ENCODE assay signal across 28 mouse cellular contexts in genomic region chr9:65111698-65112097, GRCm38 (mm10). TPM values are rescaled to one million over a fixed set of nuclear protein-coding genes. Genes with fewer than 3 reads are reported as not detected.
A peak's percentile ranks its signal among the peaks of the same experiment; 100 is the strongest.
DNase-seq lines count a peak whose midpoint lies in the region; ATAC-seq and TF ChIP-seq lines count a peak whose summit lies in the region.
"Had no signal": no experiment of that assay in that cellular context is flagged by ENCODE, and none has a peak within 500 bp of the region (broad histone marks: within the 10 kb centered on the region; RNA-seq: fewer than 3 reads in every experiment).

No protein-coding gene starts in this region.

- H3K9ac ChIP-seq in hindbrain, embryonic 12.5 days = no peak overlapping the region
- H3K9ac ChIP-seq in neural tube, embryonic 15.5 days (replicated peaks) = no peak overlapping the region
- H3K9ac ChIP-seq: embryonic facial prominence, embryonic 13.5 days; embryonic facial prominence, embryonic 15.5 days; forebrain, embryonic 12.5 days had no signal

- intact Hi-C loops in gastrocnemius, adult 2 months (cut with DNase I) = no loop called here

- H3K4me2 ChIP-seq in hindbrain, embryonic 12.5 days (replicated peaks) = no peak overlapping the region
- no peak overlapping the region for H3K4me2 ChIP-seq in neural tube, embryonic 15.5 days
- H3K4me2 ChIP-seq: embryonic facial prominence, embryonic 13.5 days; embryonic facial prominence, embryonic 15.5 days; forebrain, embryonic 12.5 days had no signal

- no peaks in the 10 kb centered on the region for H3K27me3 ChIP-seq in hindbrain, embryonic 12.5 days
- H3K27me3 ChIP-seq in neural tube, embryonic 15.5 days (replicated peaks) = no peaks in the 10 kb centered on the region
- H3K27me3 ChIP-seq: embryonic facial prominence, embryonic 13.5 days; embryonic facial prominence, embryonic 15.5 days; forebrain, embryonic 12.5 days had no signal

- 90% methylated on average over 5 of the region's 5 CpGs for WGBS in hindbrain, embryonic 12.5 days
- 79% methylated on average over 5 of the region's 5 CpGs for WGBS in neural tube, embryonic 15.5 days

- TF ChIP-seq CTCF in gastrocnemius, adult 2 months (IDR thresholded peaks at IDR 0.05) = no peak

- no peaks in the 10 kb centered on the region for H3K9me3 ChIP-seq in hindbrain, embryonic 12.5 days (replicated peaks)
- no peaks in the 10 kb centered on the region for H3K9me3 ChIP-seq in neural tube, embryonic 15.5 days (replicated peaks)
- H3K9me3 ChIP-seq: embryonic facial prominence, embryonic 13.5 days; embryonic facial prominence, embryonic 15.5 days; forebrain, embryonic 10.5 days; forebrain, embryonic 12.5 days; G1E had no signal

- no peaks in the 10 kb centered on the region for H3K36me3 ChIP-seq in hindbrain, embryonic 12.5 days
- peaks cover 22% of the 10 kb centered on the region for H3K36me3 ChIP-seq in neural tube, embryonic 15.5 days
- H3K36me3 ChIP-seq: G1E had no signal

- peak; percentile 74 to 81 for DNase-seq in adrenal gland, adult (ENCODE audit: inconsistent age in 2 of 2, low spot score in 1 of 2)
- DNase-seq in adrenal gland, postnatal 4 days (ENCODE audit: low spot score in 2 of 2) = no peak
- DNase-seq in gastrocnemius, adult 2 months = no peak
- no peak for DNase-seq in gastrocnemius, adult 8-10 months (ENCODE audit: low spot score in 2 of 2)
- DNase-seq in adrenal gland, postnatal 14 days = peak; percentile 62
- peak; percentile 66 to 75 for DNase-seq in adrenal gland, postnatal 36 days
- DNase-seq: B cell, adult 2 months; cerebellum, adult 11 months; cerebellum, adult 18-20 months; cerebellum, adult 8-10 months; cerebellum, adult 9-11 months; cerebellum, postnatal 14 days; cerebellum, postnatal 36 days; embryo, embryonic 11 days had no signal

- no peak for ATAC-seq in hindbrain, embryonic 12.5 days (ENCODE audit: low FRiP score)
- ATAC-seq in neural tube, embryonic 15.5 days (ENCODE audit: low FRiP score) = no peak
- ATAC-seq: activated CD4-positive, CD25-positive, alpha-beta regulatory T cell, adult 4 months; CD4-positive, CD25-positive, alpha-beta regulatory T cell, adult 4 months; forebrain, embryonic 14.5 days; forebrain, embryonic 16.5 days; Patski had no signal

- no peak overlapping the region for H3K4me3 ChIP-seq in gastrocnemius, adult 2 months
- no peak overlapping the region for H3K4me3 ChIP-seq in hindbrain, embryonic 12.5 days
- no peak overlapping the region for H3K4me3 ChIP-seq in neural tube, embryonic 15.5 days (replicated peaks)
- H3K4me3 ChIP-seq: embryonic facial prominence, embryonic 13.5 days; embryonic facial prominence, embryonic 15.5 days; erythroblast, embryonic 14.5 days; forebrain, embryonic 10.5 days; forebrain, embryonic 12.5 days had no signal

- H3K4me1 ChIP-seq in hindbrain, embryonic 12.5 days = peaks cover 26% of the 10 kb centered on the region
- peaks cover 14% of the 10 kb centered on the region for H3K4me1 ChIP-seq in neural tube, embryonic 15.5 days

- peak overlapping the region; percentile 16; the same call in 1 of the 2 replicates for H3K27ac ChIP-seq in gastrocnemius, adult 2 months
- no peak overlapping the region for H3K27ac ChIP-seq in hindbrain, embryonic 12.5 days
- no peak overlapping the region for H3K27ac ChIP-seq in neural tube, embryonic 15.5 days (replicated peaks)
- H3K27ac ChIP-seq: embryonic facial prominence, embryonic 13.5 days; embryonic facial prominence, embryonic 15.5 days; forebrain, embryonic 10.5 days; forebrain, embryonic 12.5 days had no signal

RNA-seq across cellular contexts. Expression of gene Igdcc4, which starts 10.4 kb away (rescaled TPM):
- total RNA-seq in adrenal gland, postnatal 4 days (2021) = 10 to 100 TPM; 36.6 to 41.9 TPM
- 10 to 100 TPM; 22.1 to 34.4 TPM for total RNA-seq in gastrocnemius, adult 2 months (2021)
- total RNA-seq in gastrocnemius, adult 8-10 months (2022) = 10 to 100 TPM; 28.1 to 32.6 (median 30.4) TPM
- total RNA-seq in adrenal gland, postnatal 14 days (2021) = 18.3 and 23.2 TPM in 2 replicates
- total RNA-seq in adrenal gland, postnatal 36 days (2021) = 10 to 100 TPM; 31.8 to 32.6 TPM
- 14.5 and 17.0 TPM in 2 replicates for polyA plus RNA-seq in hindbrain, embryonic 12.5 days (2016; fragmentation: Nextera tagmentation; extraction: Ambion mirVana)
- polyA plus RNA-seq in neural tube, embryonic 15.5 days (2015; fragmentation: Nextera tagmentation; extraction: Ambion mirVana) = 15.1 and 17.8 TPM in 2 replicates
- polyA plus RNA-seq: erythroblast, embryonic 14.5 days; G1E had no signal

RNA-seq across cellular contexts. Expression of gene Igdcc3, which starts 29.3 kb away (rescaled TPM):
- 1 to 10 TPM; 2.2 to 3.6 TPM for total RNA-seq in adrenal gland, postnatal 4 days (2021)
- under 1 TPM; 0.17 to 0.18 TPM for total RNA-seq in gastrocnemius, adult 2 months (2021)
- under 1 TPM; 0.10 to 0.17 (median 0.12) TPM for total RNA-seq in gastrocnemius, adult 8-10 months (2022)
- total RNA-seq in adrenal gland, postnatal 14 days (2021) = 1.2 and 1.4 TPM in 2 replicates
- 1 to 10 TPM; 1.2 to 1.9 TPM for total RNA-seq in adrenal gland, postnatal 36 days (2021)
- 30.9 and 34.4 TPM in 2 replicates for polyA plus RNA-seq in hindbrain, embryonic 12.5 days (2016; fragmentation: Nextera tagmentation; extraction: Ambion mirVana)
- polyA plus RNA-seq in neural tube, embryonic 15.5 days (2015; fragmentation: Nextera tagmentation; extraction: Ambion mirVana) = 7.9 and 8.9 TPM in 2 replicates
- total RNA-seq: common myeloid progenitor, adult 5-6 weeks had no signal
- polyA plus RNA-seq: activated CD4-positive, CD25-positive, alpha-beta regulatory T cell, adult 4 months; CD4-positive, CD25-positive, alpha-beta regulatory T cell, adult 4 months; erythroblast, embryonic 14.5 days; G1E; Patski had no signal

Comparison
In these comparisons a context has a peak if more than half of its experiments do, and no peak if none do; other contexts are left out.
1. DNase-seq: peak in adrenal gland, adult (2 of 2), adrenal gland, postnatal 14 days (single experiment) and adrenal gland, postnatal 36 days (2 of 2); none in adrenal gland, postnatal 4 days (0 of 2), gastrocnemius, adult 2 months (single experiment) and gastrocnemius, adult 8-10 months (0 of 2).